ENCODE assay signal across 19 mouse cellular contexts in the genomic region with DNA sequence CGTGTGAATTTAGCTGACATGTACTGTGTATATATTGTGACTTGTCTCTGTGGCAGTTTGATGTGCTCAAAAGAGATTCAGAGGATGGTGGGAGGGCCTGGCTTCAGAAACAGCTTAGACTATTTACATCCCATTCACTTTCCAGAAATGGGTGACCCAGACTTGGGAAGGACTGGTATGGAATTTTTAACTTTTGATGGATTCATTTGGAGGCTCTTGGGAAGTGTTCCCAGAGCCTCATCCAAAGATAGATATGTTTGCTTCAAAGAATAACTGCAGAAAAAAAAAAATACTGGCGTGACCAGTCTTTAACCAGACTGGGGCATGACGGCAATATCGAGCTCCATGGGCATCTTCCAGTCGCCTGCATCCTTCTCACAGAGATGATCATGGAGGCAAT.
DNase-seq lines count a peak whose midpoint lies in the region; ATAC-seq and TF ChIP-seq lines count a peak whose summit lies in the region.
"Had no signal": no experiment of that assay in that cellular context is flagged by ENCODE, and none has a peak within 500 bp of the region (broad histone marks: within the 10 kb centered on the region; RNA-seq: fewer than 3 reads in every experiment).

No protein-coding gene starts in this region.

- H3K4me1 ChIP-seq in forebrain, postnatal 0 days (ENCODE audit: insufficient read depth) = peaks cover 4% of the 10 kb centered on the region; the same call in 1 of the 2 replicates
- peaks cover 16% of the 10 kb centered on the region; the same call in 1 of the 2 replicates for H3K4me1 ChIP-seq in forebrain, embryonic 16.5 days (replicated peaks; ENCODE audit: control insufficient read depth, insufficient read depth, low read length)
- no peaks in the 10 kb centered on the region for H3K4me1 ChIP-seq in lung, embryonic 14.5 days (ENCODE audit: insufficient read depth)
- H3K4me1 ChIP-seq: embryonic facial prominence, embryonic 15.5 days had no signal

- WGBS in forebrain, postnatal 0 days = 66% methylated on average over 5 of the region's 5 CpGs
- 79% methylated on average over 5 of the region's 5 CpGs for WGBS in forebrain, embryonic 16.5 days
- WGBS in lung, embryonic 14.5 days = 64% methylated on average over 5 of the region's 5 CpGs

- no peak overlapping the region for H3K27ac ChIP-seq in forebrain, postnatal 0 days (ENCODE audit: low read depth, low read length)
- no peak overlapping the region for H3K27ac ChIP-seq in forebrain, embryonic 16.5 days (ENCODE audit: low read length)
- no peak overlapping the region for H3K27ac ChIP-seq in lung, embryonic 14.5 days (ENCODE audit: low read depth)
- H3K27ac ChIP-seq: embryonic facial prominence, embryonic 15.5 days; forebrain, embryonic 10.5 days; gastrocnemius, adult 2 months; hindbrain, embryonic 10.5 days; hindbrain, embryonic 14.5 days had no signal

- no peak overlapping the region for H3K4me2 ChIP-seq in forebrain, postnatal 0 days (ENCODE audit: low read depth)
- H3K4me2 ChIP-seq in forebrain, embryonic 16.5 days (ENCODE audit: low read length) = no peak overlapping the region
- H3K4me2 ChIP-seq in lung, embryonic 14.5 days = no peak overlapping the region
- H3K4me2 ChIP-seq: embryonic facial prominence, embryonic 15.5 days; heart, embryonic 12.5 days; hindbrain, embryonic 14.5 days had no signal

- H3K4me3 ChIP-seq in forebrain, postnatal 0 days (ENCODE audit: low read depth, low read length) = no peak overlapping the region
- H3K4me3 ChIP-seq in forebrain, embryonic 16.5 days (replicated peaks; ENCODE audit: low read length) = no peak overlapping the region
- no peak overlapping the region for H3K4me3 ChIP-seq in lung, embryonic 14.5 days (ENCODE audit: low read depth, low read length)
- H3K4me3 ChIP-seq: embryonic facial prominence, embryonic 15.5 days; erythroblast, embryonic 14.5 days; forebrain, embryonic 10.5 days; gastrocnemius, adult 2 months; heart, embryonic 12.5 days; hindbrain, embryonic 10.5 days had no signal

- H3K9ac ChIP-seq in forebrain, postnatal 0 days = no peak overlapping the region
- no peak overlapping the region for H3K9ac ChIP-seq in forebrain, embryonic 16.5 days (replicated peaks; ENCODE audit: low read depth, low read length)
- no peak overlapping the region for H3K9ac ChIP-seq in lung, embryonic 14.5 days
- H3K9ac ChIP-seq: embryonic facial prominence, embryonic 15.5 days; heart, embryonic 12.5 days; hindbrain, embryonic 14.5 days had no signal

- H3K27me3 ChIP-seq in forebrain, postnatal 0 days (ENCODE audit: insufficient read depth, low read length) = no peaks in the 10 kb centered on the region
- H3K27me3 ChIP-seq in forebrain, embryonic 16.5 days (replicated peaks; ENCODE audit: control insufficient read depth, insufficient read depth, low read length) = no peaks in the 10 kb centered on the region
- no peaks in the 10 kb centered on the region for H3K27me3 ChIP-seq in lung, embryonic 14.5 days (ENCODE audit: insufficient read depth, low read length)
- H3K27me3 ChIP-seq: heart, embryonic 12.5 days had no signal

- TF ChIP-seq CTCF in forebrain, postnatal 0 days (IDR thresholded peaks at IDR 0.05; ENCODE audit: low read depth) = no peak
- no peak for TF ChIP-seq CTCF in lung, embryonic 14.5 days (IDR thresholded peaks at IDR 0.05; ENCODE audit: low read depth)

- H3K9me3 ChIP-seq in forebrain, postnatal 0 days (ENCODE audit: low read length) = no peaks in the 10 kb centered on the region
- H3K9me3 ChIP-seq in forebrain, embryonic 16.5 days (ENCODE audit: control insufficient read depth, low read length) = no peaks in the 10 kb centered on the region
- H3K9me3 ChIP-seq in lung, embryonic 14.5 days (ENCODE audit: low read depth, low read length) = no peaks in the 10 kb centered on the region
- H3K9me3 ChIP-seq: embryonic facial prominence, embryonic 15.5 days; forebrain, embryonic 10.5 days; heart, embryonic 12.5 days; hindbrain, embryonic 10.5 days had no signal

- ATAC-seq in forebrain, postnatal 0 days = peak; percentile 81
- ATAC-seq in forebrain, embryonic 16.5 days = no peak
- ATAC-seq in lung, embryonic 14.5 days (ENCODE audit: insufficient read depth) = no peak

- no peaks in the 10 kb centered on the region for H3K36me3 ChIP-seq in forebrain, postnatal 0 days (ENCODE audit: insufficient read depth)
- H3K36me3 ChIP-seq in forebrain, embryonic 16.5 days (ENCODE audit: control insufficient read depth, insufficient read depth) = no peaks in the 10 kb centered on the region
- no peaks in the 10 kb centered on the region for H3K36me3 ChIP-seq in lung, embryonic 14.5 days (ENCODE audit: insufficient read depth)
- H3K36me3 ChIP-seq: embryonic facial prominence, embryonic 15.5 days; forebrain, embryonic 10.5 days; heart, embryonic 12.5 days; hindbrain, embryonic 10.5 days had no signal

- peak; percentile 52 for DNase-seq in forebrain, postnatal 0 days
- peak; percentile 27 for DNase-seq in lung, embryonic 14.5 days
- DNase-seq in lung, postnatal 25 days (ENCODE audit: low spot score) = no peak
- peak; percentile 34 for DNase-seq in right cerebral cortex, adult 18-20 months
- DNase-seq in right cerebral cortex, postnatal 14 days = no peak
- DNase-seq in thymus, postnatal 36 days = no peak
- DNase-seq: adrenal gland, postnatal 10 days; cerebellum, adult 2 months; cerebellum, postnatal 10 days; embryo, embryonic 11 days; gastrocnemius, adult 2 months; gastrocnemius, postnatal 25 days had no signal

Comparison
In these comparisons a context has a peak if more than half of its experiments do, and no peak if none do; other contexts are left out.
1. DNase-seq: peak in forebrain, postnatal 0 days (single experiment), lung, embryonic 14.5 days (single experiment) and right cerebral cortex, adult 18-20 months (single experiment); none in lung, postnatal 25 days (single experiment), right cerebral cortex, postnatal 14 days (single experiment) and thymus, postnatal 36 days (0 of 2).